Mouse (Mus musculus) ES-Bruce4 (cell line): ENCODE data around the gene Tbc1d1.

Experiments used
- CTCF ChIP-seq: IDR thresholded peaks from one replicate; pipeline ENCODE4 v1.8.1; 2011; ENCODE audit warnings: low read depth, low read length
- EP300 ChIP-seq: IDR thresholded peaks from 2 replicates; pipeline ENCODE4 v1.6.1; 2011; ENCODE audit warnings: low read depth, low read length; ENCODE audit not compliant: insufficient read depth
- POLR2A ChIP-seq: IDR thresholded peaks from one replicate; pipeline ENCODE4 v1.8.1; 2011; ENCODE audit warnings: low read length; ENCODE audit not compliant: insufficient read depth

DNA sequence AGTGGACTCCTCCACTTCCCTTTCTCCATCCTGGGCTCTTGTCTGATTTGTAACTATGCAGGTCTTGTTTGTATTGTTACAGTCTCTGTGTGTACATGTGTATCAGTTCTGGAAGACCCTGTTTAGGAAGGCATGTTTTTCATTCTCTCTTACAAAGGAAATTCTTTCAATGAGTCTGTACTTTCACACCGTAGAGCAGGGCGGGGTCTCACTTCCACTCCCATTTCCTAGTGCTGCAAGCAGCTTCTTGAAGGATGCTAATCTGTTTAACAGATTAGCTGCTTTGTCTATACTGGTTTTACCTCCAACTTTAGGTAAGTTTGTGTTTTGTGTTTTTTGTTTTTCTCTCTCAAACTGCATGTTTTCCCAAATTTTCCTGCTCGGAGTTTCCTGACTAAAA lies 230.9 kb downstream of the Tbc1d1 start:
- TF ChIP-seq CTCF (no peak), EP300 (no peak), POLR2A (no peak)
